In genomic region chr19:14620534-14620933, GRCm38 (mm10) we compare ENCODE assay signal across 17 mouse cellular contexts. TPM values are rescaled to one million over a fixed set of nuclear protein-coding genes. Genes with fewer than 3 reads are reported as not detected.
A peak's percentile ranks its signal among the peaks of the same experiment; 100 is the strongest.
DNase-seq lines count a peak whose midpoint lies in the region; ATAC-seq and TF ChIP-seq lines count a peak whose summit lies in the region.
"Had no signal": no experiment of that assay in that cellular context is flagged by ENCODE, and none has a peak within 500 bp of the region (broad histone marks: within the 10 kb centered on the region; RNA-seq: fewer than 3 reads in every experiment).

No protein-coding gene starts in this region.

- no peak overlapping the region for H3K4me3 ChIP-seq in layer of hippocampus, adult 2 months
- no peak overlapping the region for H3K4me3 ChIP-seq in kidney, embryonic 15.5 days (replicated peaks)
- H3K4me3 ChIP-seq: forebrain, embryonic 12.5 days; limb, embryonic 13.5 days; neural tube, embryonic 15.5 days had no signal

- no peak overlapping the region for H3K4me2 ChIP-seq in kidney, embryonic 15.5 days
- H3K4me2 ChIP-seq: forebrain, embryonic 12.5 days; limb, embryonic 13.5 days; neural tube, embryonic 15.5 days had no signal

- H3K9ac ChIP-seq in kidney, embryonic 15.5 days, result no peak overlapping the region
- H3K9ac ChIP-seq: forebrain, embryonic 12.5 days; limb, embryonic 13.5 days; neural tube, embryonic 15.5 days had no signal

- no peaks in the 10 kb centered on the region for H3K36me3 ChIP-seq in kidney, embryonic 15.5 days
- H3K36me3 ChIP-seq: forebrain, embryonic 12.5 days; limb, embryonic 13.5 days; neural tube, embryonic 15.5 days had no signal

- no peaks in the 10 kb centered on the region for H3K27me3 ChIP-seq in kidney, embryonic 15.5 days
- H3K27me3 ChIP-seq: forebrain, embryonic 12.5 days; limb, embryonic 13.5 days; neural tube, embryonic 15.5 days had no signal

- peak; percentile 36 for DNase-seq in adrenal gland, adult 2 months
- no peak for DNase-seq in adrenal gland, postnatal 10 days
- DNase-seq in right cerebral cortex, adult 18-20 months, result peak; percentile 58
- no peak for DNase-seq in right cerebral cortex, postnatal 4 days
- peak; percentile 45 to 75 for DNase-seq in layer of hippocampus, adult 2 months (ENCODE audit: low spot score in 2 of 2)
- no peak for DNase-seq in kidney, adult 11 months
- no peak for DNase-seq in lung, postnatal 10 days
- DNase-seq: adrenal gland, adult 8-10 months; cerebellum, adult 11 months; gastrocnemius, postnatal 25 days; heart, postnatal 10 days; kidney, postnatal 4 days; midbrain, embryonic 14.5 days had no signal

- no peak for ATAC-seq in kidney, embryonic 15.5 days (replicated peaks; ENCODE audit: low FRiP score)

- 92% methylated on average over 1 of the region's 1 CpGs for WGBS in kidney, embryonic 15.5 days

- H3K27ac ChIP-seq in layer of hippocampus, adult 2 months, result peak overlapping the region; percentile 64; the same call in 1 of the 2 replicates
- H3K27ac ChIP-seq in kidney, embryonic 15.5 days, result no peak overlapping the region
- H3K27ac ChIP-seq: forebrain, embryonic 12.5 days; limb, embryonic 13.5 days; neural tube, embryonic 15.5 days had no signal

- no peaks in the 10 kb centered on the region for H3K4me1 ChIP-seq in kidney, embryonic 15.5 days
- H3K4me1 ChIP-seq: forebrain, embryonic 12.5 days; limb, embryonic 13.5 days; neural tube, embryonic 15.5 days had no signal

- H3K9me3 ChIP-seq in kidney, embryonic 15.5 days (replicated peaks), result no peaks in the 10 kb centered on the region
- H3K9me3 ChIP-seq: forebrain, embryonic 12.5 days; limb, embryonic 13.5 days; neural tube, embryonic 15.5 days had no signal

- TF ChIP-seq CTCF in layer of hippocampus, adult 2 months (conservative IDR thresholded peaks at IDR 0.05), result no peak

RNA-seq across cellular contexts. Expression of gene Tle4, which starts 22.7 kb away (rescaled TPM):
- 10 to 100 TPM in 1 of 2 experiments, 1 to 10 TPM in 1; 7.8 to 11.2 TPM for total RNA-seq in adrenal gland, adult 2 months (2021)
- polyA plus RNA-seq in adrenal gland, adult 2 months (2012; rRNA removed), result 5.2 and 6.0 TPM in 2 replicates
- total RNA-seq in adrenal gland, postnatal 10 days (2021), result 10 to 100 TPM; 12.2 to 14.3 TPM
- 10 to 100 TPM; 40.9 to 41.7 TPM for total RNA-seq in layer of hippocampus, adult 2 months (2021)
- polyA plus RNA-seq in kidney, embryonic 15.5 days (2015; fragmentation: Nextera tagmentation; extraction: Ambion mirVana), result 15.0 and 15.4 TPM in 2 replicates

Comparison
In these comparisons a context has a peak if more than half of its experiments do, and no peak if none do; other contexts are left out.
1. DNase-seq: peak in adrenal gland, adult 2 months (single experiment), right cerebral cortex, adult 18-20 months (single experiment) and layer of hippocampus, adult 2 months (2 of 2); none in adrenal gland, postnatal 10 days (single experiment), right cerebral cortex, postnatal 4 days (single experiment), kidney, adult 11 months (single experiment) and lung, postnatal 10 days (single experiment).